Mouse (Mus musculus) heart, embryonic 12.5 days (tissue): Measurements from ENCODE around the gene Aldh1a3. TPM values are rescaled to one million over a fixed set of nuclear protein-coding genes. Genes with fewer than 3 reads are reported as not detected.

Experiments
- ATAC-seq: fragments of 200-750 bp; cut with Nextera tagmentation; 2 replicates; pipeline ENCODE4 v1.8.0; 2017; ENCODE audit warnings: moderate TSS enrichment, moderate library complexity; ENCODE audit not compliant: insufficient number of reproducible peaks, low FRiP score
- H3K27ac ChIP-seq: fragments of 300-500 bp; sonication (generic); 2 replicates; pipeline ENCODE4 v1.5.1; 2016; ENCODE audit warnings: mild to moderate bottlenecking, moderate library complexity; ENCODE audit not compliant: poor library complexity, severe bottlenecking
- H3K27me3 ChIP-seq: fragments of 300-500 bp; sonication (generic); replicated peaks from 2 replicates; pipeline ENCODE4 v1.6.1; 2016; ENCODE audit warnings: mild to moderate bottlenecking, moderate library complexity
- H3K36me3 ChIP-seq: fragments of 300-500 bp; sonication (generic); 2 replicates; pipeline ENCODE4 v1.6.1; 2016; ENCODE audit warnings: mild to moderate bottlenecking, moderate library complexity
- H3K4me1 ChIP-seq: fragments of 300-500 bp; sonication (generic); replicated peaks from 2 replicates; pipeline ENCODE4 v1.6.1; 2016; ENCODE audit warnings: mild to moderate bottlenecking
- H3K4me2 ChIP-seq: fragments of 300-500 bp; sonication (generic); 2 replicates; pipeline ENCODE4 v1.6.1; 2016; ENCODE audit warnings: mild to moderate bottlenecking, moderate library complexity
- H3K4me3 ChIP-seq: fragments of 300-500 bp; sonication (generic); 2 replicates; pipeline ENCODE4 v1.5.1; 2016; ENCODE audit warnings: mild to moderate bottlenecking
- H3K9ac ChIP-seq: fragments of 300-500 bp; sonication (generic); 2 replicates; pipeline ENCODE4 v1.6.1; 2016; ENCODE audit warnings: mild to moderate bottlenecking, moderate library complexity
- H3K9me3 ChIP-seq: fragments of 300-500 bp; sonication (generic); replicated peaks from 2 replicates; pipeline ENCODE4 v1.6.1; 2016; ENCODE audit warnings: mild to moderate bottlenecking, moderate library complexity
- WGBS: fragments of 180-500 bp; shearing (Covaris S2); methylation state at CpG from one replicate; pipeline ENCODE4 v1.1.7; 2016; 5-methylcytosine and 5-hydroxymethylcytosine counted together
- polyA plus RNA-seq: library from polyadenylated mRNA; unstranded; fragments of >200 nt; fragmentation: Nextera tagmentation; extraction: Ambion mirVana; gene quantifications from 2 replicates; pipeline ENCODE4 v1.2.1, GENCODE M21; 2016

Aldh1a3 gene
- polyA plus RNA-seq, 1 experiment from 2014 or later, result 0.69 TPM

GRCm38 (mm10) chr7:66387813-66388521, 39.4 kb downstream of the Aldh1a3 start, which contains the start of gene Lrrk1:
TSS of gene Lrrk1 (minus strand) at chr7:66388350.
- Histone ChIP-seq H3K27me3 (no peaks in the 10 kb centered on the region), H3K36me3 (no peaks in the 10 kb centered on the region), H3K4me1 (0 out of 2 replicates have a peak, but pooled peaks cover 6% of the 10 kb centered on the region), H3K9ac (peak within 1 kb of the TSS; percentile 88), H3K4me2 (peak within 1 kb of the TSS; percentile 96), H3K4me3 (peak within 1 kb of the TSS; percentile 69), H3K9me3 (no peaks in the 10 kb centered on the region), H3K27ac (peak within 1 kb of the TSS; percentile 41)
- ATAC-seq, result peak; percentile 81
- WGBS, result under 1% methylated on average over 70 of the region's 70 CpGs

DNA sequence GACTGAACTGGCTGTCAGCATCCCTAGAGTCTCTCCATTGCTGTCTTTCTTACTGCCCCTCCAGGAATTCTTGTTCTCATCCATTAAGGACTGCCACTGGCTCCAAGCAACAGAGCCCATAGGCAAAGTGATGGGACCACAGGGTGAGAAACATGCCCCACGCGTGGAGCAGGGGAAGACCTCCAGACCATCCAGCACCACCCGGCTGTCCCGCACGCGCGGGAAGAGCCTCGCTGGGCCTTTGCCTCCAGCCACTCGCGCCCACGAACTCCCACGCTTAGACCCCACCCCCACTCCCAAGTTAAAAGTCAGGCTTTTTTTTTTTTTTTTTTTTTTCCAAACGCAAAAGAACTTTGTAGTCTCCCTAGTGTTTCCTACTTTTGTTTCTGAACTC, 39.9 kb downstream of the Aldh1a3 start:
- H3K9ac ChIP-seq, result peak overlapping the region; percentile 88
- 0 out of 2 replicates have a peak, but pooled peaks cover 6% of the 10 kb centered on the region for H3K4me1 ChIP-seq
- no peaks in the 10 kb centered on the region for H3K36me3 ChIP-seq
- no peak for ATAC-seq
- H3K27ac ChIP-seq, result no peak overlapping the region
- no peaks in the 10 kb centered on the region for H3K27me3 ChIP-seq
- peak overlapping the region; percentile 69 for H3K4me3 ChIP-seq
- WGBS, result 2% methylated on average over 13 of the region's 13 CpGs
- H3K4me2 ChIP-seq, result peak overlapping the region; percentile 96
- H3K9me3 ChIP-seq, result no peaks in the 10 kb centered on the region

DNA sequence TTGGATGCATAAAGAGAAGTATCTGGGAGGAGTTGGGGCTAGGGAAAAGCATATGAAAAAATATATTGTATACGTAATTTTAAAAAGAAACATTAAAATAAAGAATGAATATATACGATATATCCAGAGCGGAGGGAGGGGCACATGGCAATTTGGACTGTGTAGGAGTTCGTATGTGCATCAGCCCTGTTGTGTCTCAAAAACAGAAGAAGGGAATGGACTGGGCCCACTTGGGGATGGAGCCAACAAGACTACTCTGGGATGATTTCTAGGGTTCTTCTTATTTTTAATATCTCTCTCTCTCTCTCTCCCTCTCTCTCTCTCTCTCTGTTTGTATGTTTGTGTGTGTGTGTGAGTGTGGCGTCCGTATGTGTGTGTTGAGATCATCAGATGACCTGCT, 40.9 kb downstream of the Aldh1a3 start:
- H3K4me1 ChIP-seq, result 0 out of 2 replicates have a peak, but pooled peaks cover 6% of the 10 kb centered on the region
- H3K27me3 ChIP-seq, result no peaks in the 10 kb centered on the region
- H3K4me3 ChIP-seq, result no peak overlapping the region
- no peak for ATAC-seq
- no peak overlapping the region for H3K4me2 ChIP-seq
- WGBS, result 88% methylated on average over 6 of the region's 6 CpGs
- H3K9ac ChIP-seq, result no peak overlapping the region
- H3K27ac ChIP-seq, result no peak overlapping the region
- no peaks in the 10 kb centered on the region for H3K36me3 ChIP-seq
- H3K9me3 ChIP-seq, result no peaks in the 10 kb centered on the region

DNA sequence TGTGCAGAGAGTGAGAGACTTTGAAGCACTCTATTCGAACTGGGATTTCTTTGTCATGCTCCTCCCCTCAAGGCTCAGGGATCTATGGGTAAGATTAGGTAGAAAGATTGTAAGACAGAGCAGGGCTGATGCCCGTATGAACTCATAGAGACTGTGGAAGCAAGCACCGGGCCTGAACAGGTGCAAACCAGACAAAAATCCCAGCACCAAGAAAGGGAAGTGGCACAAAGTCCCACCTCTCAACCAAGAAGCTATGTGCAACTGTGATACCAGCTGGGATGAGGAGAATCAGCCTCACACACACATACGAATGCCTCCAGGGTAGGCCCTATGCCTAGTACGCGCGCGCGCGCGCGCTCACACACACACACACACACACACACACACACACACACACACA, 41.5 kb downstream of the Aldh1a3 start:
- Histone ChIP-seq H3K9me3 (no peaks in the 10 kb centered on the region), H3K27me3 (no peaks in the 10 kb centered on the region), H3K4me1 (0 out of 2 replicates have a peak, but pooled peaks cover 6% of the 10 kb centered on the region), H3K27ac (no peak overlapping the region), H3K36me3 (0 out of 2 replicates have a peak, but pooled peaks cover under 1% of the 10 kb centered on the region), H3K4me2 (no peak overlapping the region), H3K9ac (no peak overlapping the region), H3K4me3 (no peak overlapping the region)
- no peak for ATAC-seq
- WGBS, result 91% methylated on average over 12 of the region's 12 CpGs

- H3K4me3 ChIP-seq, result no peak overlapping the region
- 0 out of 2 replicates have a peak, but pooled peaks cover 6% of the 10 kb centered on the region for H3K4me1 ChIP-seq
- H3K4me2 ChIP-seq, result no peak overlapping the region
- no peak overlapping the region for H3K9ac ChIP-seq
- H3K36me3 ChIP-seq, result peaks cover 10% of the 10 kb centered on the region
- no peaks in the 10 kb centered on the region for H3K27me3 ChIP-seq
- no peak overlapping the region for H3K27ac ChIP-seq
- no peak for ATAC-seq
- 89% methylated on average over 8 of the region's 8 CpGs for WGBS
- no peaks in the 10 kb centered on the region for H3K9me3 ChIP-seq
These were observed 42.4 kb downstream of the Aldh1a3 start for GRCm38 (mm10) chr7:66384891-66385290.

DNA sequence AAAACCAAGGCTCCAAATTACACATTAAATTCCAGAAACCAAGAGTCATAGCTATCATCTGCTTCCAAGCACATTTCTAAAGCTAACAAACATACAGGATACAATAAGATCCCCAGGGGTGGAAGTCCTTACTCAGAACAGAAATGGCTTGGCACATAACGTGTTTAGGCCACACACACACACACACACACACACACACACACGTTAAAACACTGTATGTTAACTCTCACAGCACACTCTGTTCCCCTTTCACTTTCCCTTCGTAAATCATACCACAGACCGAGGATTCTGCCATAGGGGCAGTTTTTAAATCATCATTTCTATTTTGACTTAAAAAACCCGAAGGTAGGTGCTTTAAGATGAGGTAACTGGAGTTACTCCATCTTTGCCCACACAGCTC, 43.1 kb downstream of the Aldh1a3 start:
- Histone ChIP-seq H3K4me1 (0 out of 2 replicates have a peak, but pooled peaks cover 6% of the 10 kb centered on the region), H3K4me3 (no peak overlapping the region), H3K9me3 (no peaks in the 10 kb centered on the region), H3K27me3 (no peaks in the 10 kb centered on the region), H3K36me3 (peaks cover 10% of the 10 kb centered on the region), H3K9ac (no peak overlapping the region), H3K27ac (no peak overlapping the region), H3K4me2 (no peak overlapping the region)
- no peak for ATAC-seq
- WGBS, result 65% methylated on average over 5 of the region's 5 CpGs

GRCm38 (mm10) chr7:66376560-66376959, 50.8 kb downstream of the Aldh1a3 start:
- Histone ChIP-seq H3K9me3 (no peaks in the 10 kb centered on the region), H3K4me1 (peaks cover 17% of the 10 kb centered on the region), H3K4me3 (no peak overlapping the region), H3K9ac (no peak overlapping the region), H3K36me3 (peaks cover 10% of the 10 kb centered on the region), H3K27ac (no peak overlapping the region), H3K27me3 (no peaks in the 10 kb centered on the region), H3K4me2 (no peak overlapping the region)
- ATAC-seq, result no peak
- 64% methylated on average over 10 of the region's 10 CpGs for WGBS

DNA sequence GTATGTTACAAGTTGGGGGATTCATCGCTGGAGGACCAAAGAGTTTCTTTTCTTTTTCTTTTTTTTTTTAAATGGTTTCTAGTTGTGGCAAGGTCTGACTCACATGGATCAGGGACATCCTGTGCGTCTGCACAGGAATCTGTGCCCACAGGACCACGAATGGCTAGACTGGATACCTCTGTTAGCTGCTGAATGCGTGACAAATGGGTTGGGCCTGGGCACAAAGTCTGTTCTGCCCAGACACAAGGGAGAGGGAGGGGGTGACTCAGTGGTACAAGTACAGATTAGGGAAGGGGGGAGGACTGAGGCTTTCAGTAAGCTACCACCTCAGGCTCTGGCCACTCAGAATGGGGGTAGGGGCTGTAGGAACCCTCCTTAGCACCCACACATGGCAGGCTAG, 51.6 kb downstream of the Aldh1a3 start:
- no peak overlapping the region for H3K4me2 ChIP-seq

DNA sequence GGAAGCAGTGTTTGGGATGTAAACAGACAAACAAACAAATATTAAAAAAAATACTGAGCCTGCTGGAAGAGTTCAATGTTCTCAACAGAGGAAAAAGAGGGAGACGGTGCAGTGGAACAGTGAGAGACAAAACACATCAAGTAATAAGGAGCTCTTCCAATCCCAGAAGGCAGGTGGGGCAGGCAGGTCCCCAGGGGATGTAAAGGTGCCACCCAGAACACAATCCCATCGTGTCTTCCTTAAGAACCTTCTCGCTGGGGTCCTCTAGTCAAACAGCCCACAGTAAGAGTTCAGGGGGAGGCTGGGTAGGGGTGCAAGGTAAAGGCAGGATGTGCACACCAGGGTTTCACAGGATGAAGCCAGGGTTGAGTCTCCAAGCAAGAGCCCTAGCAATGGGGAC, 53.9 kb downstream of the Aldh1a3 start:
- Histone ChIP-seq H3K27ac (no peak overlapping the region), H3K36me3 (no peaks in the 10 kb centered on the region), H3K4me2 (no peak overlapping the region), H3K4me3 (no peak overlapping the region), H3K4me1 (peaks cover 27% of the 10 kb centered on the region), H3K9ac (no peak overlapping the region), H3K9me3 (no peaks in the 10 kb centered on the region), H3K27me3 (no peaks in the 10 kb centered on the region)
- no peak for ATAC-seq
- 73% methylated on average over 3 of the region's 3 CpGs for WGBS

More for the DNA sequence above, 51.6 kb downstream of the Aldh1a3 start:
- Histone ChIP-seq H3K9me3 (no peaks in the 10 kb centered on the region), H3K27ac (no peak overlapping the region), H3K4me1 (peaks cover 17% of the 10 kb centered on the region), H3K9ac (no peak overlapping the region), H3K36me3 (peaks cover 8% of the 10 kb centered on the region), H3K4me3 (no peak overlapping the region), H3K27me3 (no peaks in the 10 kb centered on the region)
- ATAC-seq, result no peak
- 76% methylated on average over 4 of the region's 4 CpGs for WGBS

GRCm38 (mm10) chr7:66370970-66371369, 56.3 kb downstream of the Aldh1a3 start:
- Histone ChIP-seq H3K27me3 (no peaks in the 10 kb centered on the region), H3K9me3 (no peaks in the 10 kb centered on the region), H3K36me3 (no peaks in the 10 kb centered on the region), H3K27ac (no peak overlapping the region), H3K4me1 (peaks cover 12% of the 10 kb centered on the region), H3K4me2 (no peak overlapping the region), H3K9ac (no peak overlapping the region), H3K4me3 (no peak overlapping the region)
- WGBS, result 82% methylated on average over 6 of the region's 6 CpGs
- ATAC-seq, result no peak

- peaks cover 10% of the 10 kb centered on the region for H3K4me1 ChIP-seq
- H3K27me3 ChIP-seq, result no peaks in the 10 kb centered on the region
- no peak overlapping the region for H3K4me3 ChIP-seq
- no peak for ATAC-seq
- no peak overlapping the region for H3K4me2 ChIP-seq
- 0 out of 2 replicates have a peak overlapping the region, but pooled peaks have one; percentile 1 for H3K27ac ChIP-seq
- 54% methylated on average over 5 of the region's 5 CpGs for WGBS
- no peaks in the 10 kb centered on the region for H3K36me3 ChIP-seq
- no peak overlapping the region for H3K9ac ChIP-seq
- H3K9me3 ChIP-seq, result no peaks in the 10 kb centered on the region
These were observed 57.3 kb downstream of the Aldh1a3 start for GRCm38 (mm10) chr7:66369934-66370445.
